Mouse (Mus musculus) kidney, adult 18-20 months (tissue): ENCODE measurements around the gene Acvr1b.
A peak's percentile ranks its signal among the peaks of the same experiment; 100 is the strongest.

Experiments used
- DNase-seq: peaks from one replicate; pipeline ENCODE4 v3.0.0; 2021

The Acvr1b gene

GRCm38 (mm10) chr15:101232607-101233006 lies 58.7 kb downstream of the Acvr1b start:
- no peak for DNase-seq

- no peak for DNase-seq
These were observed 59.3 kb downstream of the Acvr1b start for GRCm38 (mm10) chr15:101233183-101233582.

- no peak for DNase-seq
These were observed 59.9 kb downstream of the Acvr1b start for GRCm38 (mm10) chr15:101233641-101234275.

- no peak for DNase-seq
These were observed 60.9 kb downstream of the Acvr1b start for GRCm38 (mm10) chr15:101234611-101235341.

- no peak for DNase-seq
These were observed 61.5 kb downstream of the Acvr1b start for GRCm38 (mm10) chr15:101235342-101235698.

- no peak for DNase-seq
These were observed 62.0 kb downstream of the Acvr1b start for GRCm38 (mm10) chr15:101235728-101236327.

GRCm38 (mm10) chr15:101236878-101237277 lies 63.0 kb downstream of the Acvr1b start:
- peak; percentile 81 for DNase-seq

GRCm38 (mm10) chr15:101238885-101239511 lies 65.1 kb downstream of the Acvr1b start:
- no peak for DNase-seq

- no peak for DNase-seq
These were observed 66.0 kb downstream of the Acvr1b start for GRCm38 (mm10) chr15:101239821-101240220.

- DNase-seq: peak; percentile 93
These were observed 66.9 kb downstream of the Acvr1b start for GRCm38 (mm10) chr15:101240799-101241204.

- no peak for DNase-seq
These were observed 67.4 kb downstream of the Acvr1b start for GRCm38 (mm10) chr15:101241236-101241635.

GRCm38 (mm10) chr15:101241853-101242252 lies 68.0 kb downstream of the Acvr1b start:
- no peak for DNase-seq

- DNase-seq: peak; percentile 73
These were observed 68.8 kb downstream of the Acvr1b start for GRCm38 (mm10) chr15:101242645-101243044.

GRCm38 (mm10) chr15:101244012-101244411 lies 70.1 kb downstream of the Acvr1b start:
- no peak for DNase-seq

GRCm38 (mm10) chr15:101246231-101247154 lies 72.6 kb downstream of the Acvr1b start:
- peak; percentile 94 for DNase-seq

- DNase-seq: no peak
These were observed 73.3 kb downstream of the Acvr1b start for GRCm38 (mm10) chr15:101247155-101247498.

- DNase-seq: no peak
These were observed 74.3 kb downstream of the Acvr1b start for GRCm38 (mm10) chr15:101248029-101248710.

- DNase-seq: no peak
These were observed 76.4 kb downstream of the Acvr1b start for GRCm38 (mm10) chr15:101250220-101250800.

- DNase-seq: no peak
These were observed 78.1 kb downstream of the Acvr1b start for GRCm38 (mm10) chr15:101251930-101252329.

- DNase-seq: no peak
These were observed 78.7 kb downstream of the Acvr1b start for GRCm38 (mm10) chr15:101252614-101253013.

GRCm38 (mm10) chr15:101253563-101253885 lies 79.7 kb downstream of the Acvr1b start:
- no peak for DNase-seq
